Mouse (Mus musculus): ENCODE results near the gene Lpar6. TPM values are rescaled to one million over a fixed set of nuclear protein-coding genes. Genes with fewer than 3 reads are reported as not detected.

Lpar6 gene
- polyA plus RNA-seq, 1 experiment, result 67.6 TPM

DNA sequence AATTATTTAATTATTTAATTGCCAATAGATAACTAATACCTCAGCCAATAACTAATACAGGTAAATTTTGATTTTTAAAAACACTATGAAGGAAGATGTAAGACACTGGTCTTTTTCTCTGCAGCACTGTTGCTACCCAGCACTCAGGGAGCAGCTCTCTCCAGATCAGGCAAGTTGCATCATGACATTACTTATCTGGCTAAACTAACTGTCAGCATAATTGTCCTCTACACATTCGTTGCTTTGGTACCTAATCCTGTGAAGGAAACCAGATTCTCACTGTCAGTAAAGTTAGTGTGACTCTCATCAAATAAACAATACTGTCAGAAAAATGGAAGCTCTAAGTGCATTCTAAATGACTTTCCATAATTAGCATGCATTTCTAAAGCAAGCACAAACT is 10.8 kb upstream of the Lpar6 start:
- H3K4me1 ChIP-seq (ENCODE audit: control insufficient read depth, insufficient read depth, low read length), result peaks cover 37% of the 10 kb centered on the region
- H3K4me3 ChIP-seq (ENCODE audit: insufficient read depth, low read length), result no peak overlapping the region
- H3K27ac ChIP-seq (ENCODE audit: insufficient read depth, low read depth, low read length), result 0 out of 2 replicates have a peak overlapping the region, but pooled peaks have one; percentile 30
- no peak for TF ChIP-seq CTCF (IDR thresholded peaks at IDR 0.05; ENCODE audit: low read depth, low read length)
- no peak for TF ChIP-seq POLR2A (IDR thresholded peaks at IDR 0.05; ENCODE audit: borderline replicate concordance, low read depth, low read length)

DNA sequence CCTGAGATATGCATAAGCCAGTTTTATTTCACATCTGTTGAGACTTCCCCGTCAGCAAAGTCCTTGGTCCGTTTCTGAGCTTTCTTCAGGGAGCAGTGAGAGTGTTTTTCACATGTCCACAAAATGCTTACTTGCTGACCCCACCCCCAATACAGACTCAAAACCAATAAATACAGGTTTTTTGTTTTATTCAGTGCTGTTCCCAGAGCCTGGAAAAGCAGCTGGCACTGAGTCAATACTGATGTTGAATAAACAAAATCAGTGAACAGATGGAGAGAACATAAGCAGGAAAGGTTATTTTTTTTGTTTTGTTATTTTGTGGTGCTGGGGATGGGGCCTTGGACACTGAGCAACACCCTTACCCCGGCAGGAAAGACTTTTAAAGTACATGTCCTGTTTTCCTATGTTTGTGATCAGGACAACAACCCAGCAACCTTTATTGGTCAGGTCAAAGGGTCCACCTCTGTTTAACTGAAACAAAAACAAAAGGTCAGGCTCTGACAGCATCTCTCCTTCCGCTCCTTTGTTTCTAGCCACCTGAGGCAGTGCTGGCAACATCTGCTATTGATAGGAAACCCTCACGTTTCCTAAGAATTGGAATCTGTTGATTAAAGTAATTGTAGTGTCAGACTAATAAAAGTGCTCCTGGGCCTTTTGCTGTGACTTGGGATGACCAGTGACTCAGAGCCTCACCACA is 6.3 kb upstream of the Lpar6 start:
- no peak overlapping the region for H3K27ac ChIP-seq (ENCODE audit: insufficient read depth, low read depth, low read length)

DNA sequence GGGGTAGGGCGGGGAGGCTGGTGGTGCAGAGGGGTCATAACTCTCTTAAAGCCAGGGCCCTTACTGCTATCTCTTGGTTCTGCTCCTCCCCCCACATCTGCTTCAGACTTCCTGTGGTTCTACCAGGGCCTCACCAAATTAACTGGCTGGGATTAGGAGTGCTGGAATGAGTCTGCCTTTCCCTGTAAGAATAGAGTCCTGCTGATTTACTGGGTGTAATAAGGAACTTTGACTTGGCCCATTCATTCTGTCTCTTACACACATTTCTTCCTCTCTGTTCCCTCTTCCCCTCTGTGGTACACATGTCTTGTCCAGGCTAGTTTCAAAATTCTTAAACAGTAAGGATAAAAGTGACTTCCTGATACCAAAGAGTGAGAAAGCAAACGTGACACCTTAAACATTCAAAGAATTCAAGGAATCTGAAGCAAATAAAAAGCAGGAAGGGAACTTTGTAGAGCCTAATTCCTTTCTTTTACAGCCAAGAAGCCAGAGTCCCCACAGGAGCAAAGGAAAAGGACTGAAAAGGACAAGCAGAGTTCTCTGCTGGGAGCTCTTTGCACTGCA is 3.1 kb upstream of the Lpar6 start:
- no peak for TF ChIP-seq POLR2A (IDR thresholded peaks at IDR 0.05; ENCODE audit: borderline replicate concordance, low read depth, low read length)
- TF ChIP-seq CTCF (IDR thresholded peaks at IDR 0.05; ENCODE audit: low read depth, low read length), result no peak
- peak overlapping the region; percentile 69 for H3K27ac ChIP-seq (ENCODE audit: insufficient read depth, low read depth, low read length)

More for the DNA sequence above, 6.3 kb upstream of the Lpar6 start:
- Histone ChIP-seq H3K4me3 (ENCODE audit: insufficient read depth, low read length) (no peak overlapping the region), H3K4me1 (ENCODE audit: control insufficient read depth, insufficient read depth, low read length) (peaks cover 26% of the 10 kb centered on the region)
- TF ChIP-seq CTCF (IDR thresholded peaks at IDR 0.05; ENCODE audit: low read depth, low read length) (no peak), POLR2A (IDR thresholded peaks at IDR 0.05; ENCODE audit: borderline replicate concordance, low read depth, low read length) (no peak)

DNA sequence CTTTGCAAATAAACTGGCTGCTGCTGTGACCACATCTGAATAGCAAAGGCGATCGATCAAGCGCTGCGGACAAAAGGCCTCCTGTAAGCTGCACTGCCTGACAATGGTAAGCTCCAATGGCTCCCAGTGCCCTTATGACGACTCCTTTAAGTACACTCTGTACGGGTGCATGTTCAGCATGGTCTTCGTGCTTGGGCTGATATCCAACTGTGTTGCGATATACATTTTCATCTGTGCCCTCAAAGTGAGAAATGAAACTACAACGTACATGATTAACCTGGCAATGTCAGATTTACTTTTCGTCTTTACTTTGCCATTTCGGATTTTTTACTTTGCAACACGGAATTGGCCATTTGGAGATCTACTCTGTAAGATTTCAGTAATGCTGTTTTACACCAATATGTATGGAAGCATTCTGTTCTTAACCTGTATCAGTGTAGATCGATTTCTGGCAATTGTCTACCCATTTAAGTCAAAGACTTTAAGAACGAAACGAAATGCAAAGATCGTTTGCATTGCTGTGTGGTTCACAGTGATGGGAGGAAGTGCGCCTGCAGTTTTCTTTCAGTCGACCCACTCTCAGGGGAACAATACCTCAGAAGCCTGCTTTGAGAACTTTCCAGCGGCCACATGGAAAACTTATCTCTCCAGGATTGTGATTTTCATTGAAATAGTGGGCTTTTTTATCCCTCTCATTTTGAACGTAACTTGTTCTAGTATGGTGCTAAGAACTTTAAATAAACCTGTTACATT is 979 bp downstream of the Lpar6 start:
- H3K27ac ChIP-seq (ENCODE audit: insufficient read depth, low read depth, low read length), result peak overlapping the region; percentile 95
- TF ChIP-seq CTCF (IDR thresholded peaks at IDR 0.05; ENCODE audit: low read depth, low read length) (no peak), POLR2A (IDR thresholded peaks at IDR 0.05; ENCODE audit: borderline replicate concordance, low read depth, low read length) (no peak)
- peaks cover 18% of the 10 kb centered on the region for H3K4me1 ChIP-seq (ENCODE audit: control insufficient read depth, insufficient read depth, low read length)
- peak overlapping the region; percentile 84 for H3K4me3 ChIP-seq (ENCODE audit: insufficient read depth, low read length)

More for the DNA sequence above, 3.1 kb upstream of the Lpar6 start:
- H3K4me1 ChIP-seq (ENCODE audit: control insufficient read depth, insufficient read depth, low read length), result peaks cover 17% of the 10 kb centered on the region
- no peak overlapping the region for H3K4me3 ChIP-seq (ENCODE audit: insufficient read depth, low read length)

DNA sequence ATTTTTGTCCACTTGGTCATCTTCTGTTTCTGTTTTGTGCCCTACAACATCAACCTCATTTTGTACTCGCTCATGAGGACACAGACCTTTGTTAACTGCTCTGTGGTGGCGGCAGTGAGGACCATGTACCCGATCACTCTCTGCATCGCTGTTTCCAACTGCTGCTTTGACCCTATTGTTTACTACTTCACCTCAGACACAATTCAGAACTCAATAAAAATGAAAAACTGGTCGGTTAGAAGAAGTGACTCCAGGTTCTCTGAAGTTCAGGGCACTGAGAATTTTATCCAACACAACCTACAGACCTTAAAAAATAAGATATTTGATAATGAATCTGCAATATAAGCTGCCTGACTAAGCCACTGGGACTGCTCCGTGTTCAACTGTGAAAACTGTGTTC is 1.6 kb downstream of the Lpar6 start:
- Histone ChIP-seq H3K4me1 (ENCODE audit: control insufficient read depth, insufficient read depth, low read length) (peaks cover 18% of the 10 kb centered on the region), H3K4me3 (ENCODE audit: insufficient read depth, low read length) (peak overlapping the region; percentile 84), H3K27ac (ENCODE audit: insufficient read depth, low read depth, low read length) (peak overlapping the region; percentile 95)
- TF ChIP-seq CTCF (IDR thresholded peaks at IDR 0.05; ENCODE audit: low read depth, low read length), result no peak
- no peak for TF ChIP-seq POLR2A (IDR thresholded peaks at IDR 0.05; ENCODE audit: borderline replicate concordance, low read depth, low read length)

DNA sequence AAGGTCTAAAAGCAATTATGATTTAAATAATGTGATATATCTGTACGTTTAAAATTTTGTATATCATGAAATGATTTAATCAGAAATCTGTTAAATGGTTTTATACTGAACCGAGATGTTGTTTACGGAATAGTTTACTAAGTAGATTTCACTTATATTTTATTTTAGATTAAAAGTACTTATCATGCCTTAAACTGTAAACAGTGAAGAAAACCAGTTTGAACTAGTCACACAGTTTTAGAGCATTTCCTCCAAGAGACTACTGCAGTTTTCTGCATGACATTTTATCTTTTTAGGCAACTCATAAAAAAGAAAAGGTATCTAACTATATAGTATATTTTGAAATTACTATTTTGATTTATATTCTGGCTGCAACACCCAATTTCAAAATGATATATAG is 2.2 kb downstream of the Lpar6 start:
- TF ChIP-seq CTCF (IDR thresholded peaks at IDR 0.05; ENCODE audit: low read depth, low read length), result no peak
- TF ChIP-seq POLR2A (IDR thresholded peaks at IDR 0.05; ENCODE audit: borderline replicate concordance, low read depth, low read length), result no peak
- no peak overlapping the region for H3K4me3 ChIP-seq (ENCODE audit: insufficient read depth, low read length)
- peaks cover 17% of the 10 kb centered on the region for H3K4me1 ChIP-seq (ENCODE audit: control insufficient read depth, insufficient read depth, low read length)
- no peak overlapping the region for H3K27ac ChIP-seq (ENCODE audit: insufficient read depth, low read depth, low read length)

DNA sequence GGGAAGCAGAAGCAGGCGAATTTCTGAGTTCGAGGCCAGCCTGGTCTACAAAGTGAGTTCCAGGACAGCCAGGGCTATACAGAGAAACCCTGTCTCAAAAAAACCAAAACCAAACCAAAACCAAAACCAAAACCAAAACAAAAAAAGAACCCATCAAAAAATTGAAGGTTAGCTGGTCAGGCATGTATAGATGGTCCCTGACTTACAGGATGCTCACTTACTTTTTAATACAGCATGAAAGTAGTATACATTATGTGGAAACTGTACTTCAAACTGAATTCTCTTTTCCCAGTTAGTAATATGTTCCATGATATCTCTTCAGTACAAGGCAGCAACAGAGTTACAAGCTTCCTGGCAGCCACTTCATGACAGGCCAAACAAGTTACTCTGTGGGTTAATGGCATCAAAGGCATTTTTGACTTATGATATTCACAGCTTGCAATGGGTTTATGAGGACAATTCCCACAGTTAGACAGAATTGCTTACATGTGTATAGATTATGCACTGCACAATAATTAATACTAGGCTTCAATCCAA is 6.4 kb downstream of the Lpar6 start:
- peaks cover 15% of the 10 kb centered on the region for H3K4me1 ChIP-seq (ENCODE audit: control insufficient read depth, insufficient read depth, low read length)
- TF ChIP-seq CTCF (IDR thresholded peaks at IDR 0.05; ENCODE audit: low read depth, low read length) (no peak), POLR2A (IDR thresholded peaks at IDR 0.05; ENCODE audit: borderline replicate concordance, low read depth, low read length) (no peak)
- no peak overlapping the region for H3K27ac ChIP-seq (ENCODE audit: insufficient read depth, low read depth, low read length)
- no peak overlapping the region for H3K4me3 ChIP-seq (ENCODE audit: insufficient read depth, low read length)

DNA sequence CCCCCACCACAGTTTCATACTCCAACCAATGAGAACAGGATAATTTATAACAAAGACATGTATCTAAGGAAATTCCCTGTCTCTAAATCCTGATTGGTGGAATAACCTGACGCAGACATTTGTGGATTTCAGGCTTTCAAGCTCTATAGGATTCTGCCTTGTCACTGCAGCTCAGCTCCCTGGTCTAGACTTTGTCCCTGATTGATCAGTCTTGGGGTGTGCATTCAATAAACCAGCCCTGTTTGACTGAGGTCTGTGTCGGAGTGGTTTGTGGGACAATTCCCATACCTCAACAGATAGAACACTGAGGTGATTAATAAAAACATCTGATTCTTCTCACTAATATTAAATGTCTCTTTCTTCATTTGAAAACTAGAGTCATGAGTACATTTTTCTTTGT is 12.4 kb downstream of the Lpar6 start:
- no peak overlapping the region for H3K27ac ChIP-seq (ENCODE audit: insufficient read depth, low read depth, low read length)
- TF ChIP-seq POLR2A (IDR thresholded peaks at IDR 0.05; ENCODE audit: borderline replicate concordance, low read depth, low read length), result no peak
- no peak for TF ChIP-seq CTCF (IDR thresholded peaks at IDR 0.05; ENCODE audit: low read depth, low read length)
- H3K4me1 ChIP-seq (ENCODE audit: control insufficient read depth, insufficient read depth, low read length), result peaks cover 22% of the 10 kb centered on the region
- no peak overlapping the region for H3K4me3 ChIP-seq (ENCODE audit: insufficient read depth, low read length)

DNA sequence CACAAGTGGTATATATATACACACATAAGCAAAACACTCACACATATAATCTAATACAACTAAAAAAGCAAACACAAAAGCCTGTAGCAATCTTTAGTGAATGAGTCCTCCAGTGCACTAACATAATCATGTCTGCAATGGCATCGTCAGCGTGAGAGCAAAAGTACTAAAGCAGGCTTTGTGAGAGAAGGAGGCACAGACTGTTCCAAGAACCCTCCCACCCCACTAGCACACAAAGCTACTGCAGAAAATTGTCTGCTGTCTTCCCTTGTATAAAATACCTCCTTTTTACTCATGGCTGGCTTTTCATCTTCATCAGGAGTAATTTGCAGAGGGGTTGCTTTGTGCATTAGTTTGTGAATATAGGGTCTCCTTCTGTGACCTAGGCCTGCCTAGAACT is 14.6 kb downstream of the Lpar6 start:
- H3K4me3 ChIP-seq (ENCODE audit: insufficient read depth, low read length), result no peak overlapping the region
- no peak for TF ChIP-seq CTCF (IDR thresholded peaks at IDR 0.05; ENCODE audit: low read depth, low read length)
- TF ChIP-seq POLR2A (IDR thresholded peaks at IDR 0.05; ENCODE audit: borderline replicate concordance, low read depth, low read length), result no peak
- H3K27ac ChIP-seq (ENCODE audit: insufficient read depth, low read depth, low read length), result no peak overlapping the region
- peaks cover 28% of the 10 kb centered on the region for H3K4me1 ChIP-seq (ENCODE audit: control insufficient read depth, insufficient read depth, low read length)
